Mouse (Mus musculus): ENCODE measurements around the gene Ccdc152.

GRCm38 (mm10) chr15:3290435-3290834, 12.9 kb downstream of the Ccdc152 start:
- TF ChIP-seq CTCF (IDR thresholded peaks at IDR 0.05; ENCODE audit: low read depth, low read length), result no peak
- no peak for TF ChIP-seq POLR2A (IDR thresholded peaks at IDR 0.05; ENCODE audit: insufficient read depth, low read length)
